Mouse (Mus musculus): Measurements from ENCODE around the gene Ppp1r1c. TPM values are rescaled to one million over a fixed set of nuclear protein-coding genes. Genes with fewer than 3 reads are reported as not detected.

The Ppp1r1c gene
- polyA plus RNA-seq, 1 experiment from 2014 or later: 8.0 TPM

GRCm38 (mm10) chr2:79715925-79716324 is 8.3 kb downstream of the Ppp1r1c start:
- no peak overlapping the region for H3K4me3 ChIP-seq (ENCODE audit: low read depth, low read length)
- no peak for ATAC-seq (ENCODE audit: low read depth)
- 56% methylated on average over 2 of the region's 2 CpGs for WGBS

DNA sequence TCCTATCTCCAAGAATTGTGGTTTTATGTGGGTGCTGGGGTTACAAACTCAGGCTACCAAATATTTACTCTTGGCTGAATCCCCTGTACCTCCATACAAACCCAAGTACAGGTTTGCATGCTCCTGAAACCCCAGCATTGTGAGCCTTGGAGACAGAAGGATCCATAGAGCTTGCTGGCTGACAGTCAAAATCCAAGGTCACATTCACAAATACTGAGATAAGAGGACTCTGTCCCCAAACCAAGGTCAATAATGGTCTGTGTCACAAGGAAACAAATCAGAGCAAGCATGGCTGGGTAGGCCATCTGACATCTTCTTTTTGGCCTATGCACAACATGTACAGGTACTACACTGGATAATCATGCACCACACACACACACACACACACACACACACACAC is 10.3 kb downstream of the Ppp1r1c start:
- Histone ChIP-seq H3K4me1 (ENCODE audit: control insufficient read depth, insufficient read depth, low read length) (no peaks in the 10 kb centered on the region), H3K36me3 (ENCODE audit: control insufficient read depth, insufficient read depth, low read length) (no peaks in the 10 kb centered on the region), H3K4me3 (ENCODE audit: low read depth, low read length) (no peak overlapping the region), H3K4me2 (ENCODE audit: low read depth, low read length) (no peak overlapping the region), H3K27ac (ENCODE audit: low read depth, low read length) (no peak overlapping the region), H3K27me3 (ENCODE audit: control insufficient read depth, insufficient read depth, low read length) (no peaks in the 10 kb centered on the region), H3K9me3 (ENCODE audit: control insufficient read depth, low read length) (no peaks in the 10 kb centered on the region), H3K9ac (replicated peaks; ENCODE audit: low read depth, low read length) (no peak overlapping the region)
- ATAC-seq (ENCODE audit: low read depth): no peak

More at GRCm38 (mm10) chr2:79715925-79716324, 8.3 kb downstream of the Ppp1r1c start:
- Histone ChIP-seq H3K9ac (replicated peaks; ENCODE audit: low read depth, low read length) (no peak overlapping the region), H3K4me2 (ENCODE audit: low read depth, low read length) (no peak overlapping the region), H3K27me3 (ENCODE audit: control insufficient read depth, insufficient read depth, low read length) (no peaks in the 10 kb centered on the region), H3K27ac (ENCODE audit: low read depth, low read length) (no peak overlapping the region), H3K9me3 (ENCODE audit: control insufficient read depth, low read length) (no peaks in the 10 kb centered on the region), H3K36me3 (ENCODE audit: control insufficient read depth, insufficient read depth, low read length) (no peaks in the 10 kb centered on the region), H3K4me1 (ENCODE audit: control insufficient read depth, insufficient read depth, low read length) (no peaks in the 10 kb centered on the region)

DNA sequence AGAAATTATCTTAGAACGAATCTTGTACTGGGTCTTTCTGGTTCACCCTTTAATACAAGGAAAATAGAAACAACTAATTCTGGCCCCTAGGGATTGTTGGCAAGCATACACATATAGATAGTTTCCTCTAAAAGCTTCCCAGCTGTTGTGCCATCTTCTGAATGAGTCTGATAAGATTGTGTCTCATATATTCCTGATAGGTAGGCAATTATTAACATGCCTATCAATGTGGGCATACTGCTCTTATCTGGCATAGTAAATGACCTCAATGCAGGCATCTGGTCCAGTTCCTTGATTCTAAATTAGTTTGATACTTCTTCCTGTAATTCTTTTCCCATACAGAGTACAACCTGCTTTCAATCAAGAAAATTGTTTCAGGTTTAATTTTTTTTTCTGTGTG is 14.8 kb downstream of the Ppp1r1c start:
- H3K9ac ChIP-seq (replicated peaks; ENCODE audit: low read depth, low read length): no peak overlapping the region
- ATAC-seq (ENCODE audit: low read depth): no peak
- H3K36me3 ChIP-seq (ENCODE audit: control insufficient read depth, insufficient read depth, low read length): no peaks in the 10 kb centered on the region
- no peaks in the 10 kb centered on the region for H3K9me3 ChIP-seq (ENCODE audit: control insufficient read depth, low read length)
- no peak overlapping the region for H3K4me3 ChIP-seq (ENCODE audit: low read depth, low read length)
- H3K27me3 ChIP-seq (ENCODE audit: control insufficient read depth, insufficient read depth, low read length): no peaks in the 10 kb centered on the region
- WGBS: 84% methylated on average over 1 of the region's 1 CpGs
- H3K4me1 ChIP-seq (ENCODE audit: control insufficient read depth, insufficient read depth, low read length): no peaks in the 10 kb centered on the region
- H3K27ac ChIP-seq (ENCODE audit: low read depth, low read length): no peak overlapping the region
- no peak overlapping the region for H3K4me2 ChIP-seq (ENCODE audit: low read depth, low read length)

DNA sequence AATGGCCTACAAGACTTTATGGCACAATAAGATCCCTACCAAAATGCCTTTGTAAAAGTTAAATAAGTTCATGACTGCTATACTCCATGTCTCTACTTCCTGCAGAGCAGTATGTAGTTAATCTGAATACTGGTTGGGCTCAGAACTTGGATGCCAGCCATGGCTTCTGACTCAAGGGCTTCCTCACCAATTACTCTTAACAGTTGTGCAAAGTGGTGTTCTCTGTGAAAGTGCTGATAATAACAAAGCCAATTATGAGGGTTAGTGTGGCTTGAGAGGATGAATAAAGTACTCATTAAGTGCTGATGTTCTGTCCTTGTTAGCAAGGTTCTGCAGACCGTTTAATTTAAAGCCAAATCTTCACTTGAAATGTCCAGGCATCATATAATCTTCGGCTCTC is 31.4 kb downstream of the Ppp1r1c start:
- 88% methylated on average over 2 of the region's 2 CpGs for WGBS

DNA sequence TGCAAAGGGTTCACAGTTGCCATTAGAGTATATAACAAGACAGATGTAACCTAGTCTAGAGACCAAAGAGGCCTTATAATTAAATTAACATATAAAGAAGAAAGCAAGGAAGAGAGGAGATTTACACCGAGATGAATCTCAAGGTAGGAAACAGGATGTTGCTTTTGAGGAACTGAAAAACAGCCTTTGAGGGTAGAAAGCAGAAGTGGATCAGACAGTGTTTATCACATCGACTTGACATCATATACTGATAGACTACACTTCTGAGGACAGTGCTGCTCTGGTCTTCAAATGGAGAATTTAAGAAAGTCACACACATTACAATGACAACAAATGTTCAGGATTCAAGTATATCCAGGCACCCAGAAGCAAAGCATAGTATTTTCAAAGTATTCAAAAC is 34.4 kb downstream of the Ppp1r1c start:
- WGBS: 90% methylated on average over 2 of the region's 2 CpGs
- H3K36me3 ChIP-seq (ENCODE audit: control insufficient read depth, insufficient read depth, low read length): no peaks in the 10 kb centered on the region
- no peaks in the 10 kb centered on the region for H3K4me1 ChIP-seq (ENCODE audit: control insufficient read depth, insufficient read depth, low read length)
- H3K4me2 ChIP-seq (ENCODE audit: low read depth, low read length): no peak overlapping the region
- no peaks in the 10 kb centered on the region for H3K9me3 ChIP-seq (ENCODE audit: control insufficient read depth, low read length)
- no peak overlapping the region for H3K9ac ChIP-seq (replicated peaks; ENCODE audit: low read depth, low read length)
- ATAC-seq (ENCODE audit: low read depth): no peak
- no peaks in the 10 kb centered on the region for H3K27me3 ChIP-seq (ENCODE audit: control insufficient read depth, insufficient read depth, low read length)
- H3K27ac ChIP-seq (ENCODE audit: low read depth, low read length): no peak overlapping the region
- H3K4me3 ChIP-seq (ENCODE audit: low read depth, low read length): no peak overlapping the region

More for the DNA sequence above, 31.4 kb downstream of the Ppp1r1c start:
- Histone ChIP-seq H3K27me3 (ENCODE audit: control insufficient read depth, insufficient read depth, low read length) (no peaks in the 10 kb centered on the region), H3K27ac (ENCODE audit: low read depth, low read length) (no peak overlapping the region), H3K9ac (replicated peaks; ENCODE audit: low read depth, low read length) (no peak overlapping the region), H3K4me1 (ENCODE audit: control insufficient read depth, insufficient read depth, low read length) (no peaks in the 10 kb centered on the region), H3K4me3 (ENCODE audit: low read depth, low read length) (no peak overlapping the region), H3K36me3 (ENCODE audit: control insufficient read depth, insufficient read depth, low read length) (no peaks in the 10 kb centered on the region), H3K4me2 (ENCODE audit: low read depth, low read length) (no peak overlapping the region), H3K9me3 (ENCODE audit: control insufficient read depth, low read length) (no peaks in the 10 kb centered on the region)
- ATAC-seq (ENCODE audit: low read depth): no peak

DNA sequence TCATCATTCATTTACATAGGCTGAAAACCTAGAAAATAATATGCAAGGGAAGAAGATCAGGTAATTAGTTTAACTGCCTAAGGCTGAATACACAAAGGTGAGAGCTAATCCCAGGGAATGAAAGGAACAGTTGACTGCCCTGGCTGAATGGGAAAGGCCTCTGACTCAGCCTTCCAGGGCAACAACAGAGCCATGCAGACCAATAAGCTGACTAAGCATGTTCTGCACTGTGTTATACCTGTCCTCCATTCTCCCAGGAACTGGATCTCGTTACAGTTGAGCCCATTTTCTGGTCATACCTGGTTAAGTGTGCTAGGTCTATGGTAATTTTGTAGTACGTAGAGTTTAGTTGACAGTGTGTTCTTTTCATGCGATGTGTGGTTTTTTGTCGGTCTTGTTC is 36.6 kb downstream of the Ppp1r1c start:
- H3K4me3 ChIP-seq (ENCODE audit: low read depth, low read length): no peak overlapping the region
- H3K4me2 ChIP-seq (ENCODE audit: low read depth, low read length): no peak overlapping the region
- H3K36me3 ChIP-seq (ENCODE audit: control insufficient read depth, insufficient read depth, low read length): no peaks in the 10 kb centered on the region
- H3K9ac ChIP-seq (replicated peaks; ENCODE audit: low read depth, low read length): no peak overlapping the region
- ATAC-seq (ENCODE audit: low read depth): no peak
- no peaks in the 10 kb centered on the region for H3K27me3 ChIP-seq (ENCODE audit: control insufficient read depth, insufficient read depth, low read length)
- WGBS: 92% methylated on average over 4 of the region's 4 CpGs
- no peaks in the 10 kb centered on the region for H3K4me1 ChIP-seq (ENCODE audit: control insufficient read depth, insufficient read depth, low read length)
- no peaks in the 10 kb centered on the region for H3K9me3 ChIP-seq (ENCODE audit: control insufficient read depth, low read length)
- H3K27ac ChIP-seq (ENCODE audit: low read depth, low read length): no peak overlapping the region

DNA sequence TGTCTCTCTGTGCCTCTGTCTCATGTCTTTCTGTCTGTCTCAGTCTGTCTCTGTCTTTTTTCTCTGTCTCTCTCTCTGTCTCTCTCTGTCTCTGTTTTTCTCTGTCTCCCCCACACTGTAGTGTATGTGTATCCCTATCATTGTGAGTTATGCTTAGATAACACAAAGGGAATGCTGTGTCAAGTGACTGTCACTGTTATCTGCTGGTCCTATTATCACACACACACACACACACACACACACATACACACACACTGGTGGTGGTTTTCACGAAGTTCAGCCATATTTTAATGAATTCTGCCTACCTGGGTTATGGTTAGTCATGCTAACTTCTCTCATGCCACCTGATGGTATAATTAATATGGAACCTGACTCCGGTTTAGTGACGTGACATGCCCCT is 44.1 kb downstream of the Ppp1r1c start:
- H3K9ac ChIP-seq (replicated peaks; ENCODE audit: low read depth, low read length): no peak overlapping the region
- WGBS: 79% methylated on average over 3 of the region's 3 CpGs
- no peak overlapping the region for H3K27ac ChIP-seq (ENCODE audit: low read depth, low read length)
- H3K27me3 ChIP-seq (ENCODE audit: control insufficient read depth, insufficient read depth, low read length): no peaks in the 10 kb centered on the region
- no peaks in the 10 kb centered on the region for H3K4me1 ChIP-seq (ENCODE audit: control insufficient read depth, insufficient read depth, low read length)
- no peaks in the 10 kb centered on the region for H3K9me3 ChIP-seq (ENCODE audit: control insufficient read depth, low read length)
- no peak overlapping the region for H3K4me2 ChIP-seq (ENCODE audit: low read depth, low read length)
- ATAC-seq (ENCODE audit: low read depth): no peak
- H3K4me3 ChIP-seq (ENCODE audit: low read depth, low read length): no peak overlapping the region
- H3K36me3 ChIP-seq (ENCODE audit: control insufficient read depth, insufficient read depth, low read length): no peaks in the 10 kb centered on the region

DNA sequence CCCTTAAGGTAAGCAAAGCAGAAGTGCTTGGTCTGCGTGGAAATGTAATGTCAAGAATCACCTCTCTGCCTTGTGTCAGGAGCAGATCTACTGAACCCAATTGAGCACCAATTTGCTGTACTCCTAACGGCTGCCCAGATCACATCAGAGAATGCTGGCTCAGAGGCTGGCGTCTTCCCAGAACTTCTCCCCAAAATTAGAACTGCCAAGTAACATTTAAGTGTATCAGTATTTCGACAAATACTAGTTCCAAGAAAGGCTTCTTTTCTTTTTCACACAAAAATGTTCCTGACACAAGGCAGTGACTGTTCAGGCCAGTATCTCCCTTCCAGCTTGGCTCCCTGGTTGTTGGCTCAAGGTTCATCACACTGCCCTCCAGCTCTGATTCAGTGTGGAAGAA is 52.4 kb downstream of the Ppp1r1c start:
- ATAC-seq (ENCODE audit: low read depth): no peak

DNA sequence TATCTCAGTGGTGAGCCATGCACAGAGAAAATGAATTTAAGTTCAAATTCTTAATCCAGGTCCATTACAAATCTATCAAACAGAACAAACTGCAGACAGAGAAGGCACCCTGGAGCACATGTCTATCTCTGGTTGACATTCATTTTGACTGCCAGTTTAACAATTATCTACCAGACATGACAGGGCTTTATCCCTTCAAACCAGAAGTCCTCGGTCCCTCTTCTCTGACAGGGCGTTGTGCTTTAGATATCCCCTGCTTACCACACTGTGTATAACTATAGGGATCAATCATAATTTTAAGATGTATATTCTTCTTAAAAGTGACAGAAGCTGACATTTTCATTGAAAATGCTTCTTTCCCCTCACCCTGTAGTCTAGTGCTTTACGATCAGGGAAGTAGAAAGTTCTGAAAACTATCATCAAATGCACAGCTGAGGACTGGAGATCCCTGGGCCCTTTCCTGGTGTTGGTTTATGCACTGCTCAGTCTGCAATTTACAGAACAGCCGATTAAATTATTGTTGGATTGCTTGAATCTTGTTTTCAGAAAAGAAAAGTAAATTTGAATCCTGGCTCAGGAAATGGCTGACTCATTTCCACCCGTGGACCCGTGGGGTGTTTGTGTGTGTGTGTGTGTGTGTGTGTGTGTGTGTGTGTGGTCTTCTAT is 55.3 kb downstream of the Ppp1r1c start:
- Histone ChIP-seq H3K9ac (replicated peaks; ENCODE audit: low read depth, low read length) (no peak overlapping the region), H3K4me2 (ENCODE audit: low read depth, low read length) (no peak overlapping the region), H3K36me3 (ENCODE audit: control insufficient read depth, insufficient read depth, low read length) (no peaks in the 10 kb centered on the region), H3K4me1 (ENCODE audit: control insufficient read depth, insufficient read depth, low read length) (no peaks in the 10 kb centered on the region), H3K9me3 (ENCODE audit: control insufficient read depth, low read length) (no peaks in the 10 kb centered on the region), H3K27ac (ENCODE audit: low read depth, low read length) (no peak overlapping the region), H3K27me3 (ENCODE audit: control insufficient read depth, insufficient read depth, low read length) (no peaks in the 10 kb centered on the region), H3K4me3 (ENCODE audit: low read depth, low read length) (no peak overlapping the region)
- no peak for ATAC-seq (ENCODE audit: low read depth)
- WGBS: 81% methylated on average over 6 of the region's 6 CpGs

More for the DNA sequence above, 52.4 kb downstream of the Ppp1r1c start:
- H3K27ac ChIP-seq (ENCODE audit: low read depth, low read length): no peak overlapping the region
- 88% methylated on average over 4 of the region's 4 CpGs for WGBS
- no peaks in the 10 kb centered on the region for H3K9me3 ChIP-seq (ENCODE audit: control insufficient read depth, low read length)
- no peaks in the 10 kb centered on the region for H3K27me3 ChIP-seq (ENCODE audit: control insufficient read depth, insufficient read depth, low read length)
- no peak overlapping the region for H3K4me2 ChIP-seq (ENCODE audit: low read depth, low read length)
- H3K36me3 ChIP-seq (ENCODE audit: control insufficient read depth, insufficient read depth, low read length): no peaks in the 10 kb centered on the region
- no peak overlapping the region for H3K9ac ChIP-seq (replicated peaks; ENCODE audit: low read depth, low read length)
- H3K4me3 ChIP-seq (ENCODE audit: low read depth, low read length): no peak overlapping the region
- H3K4me1 ChIP-seq (ENCODE audit: control insufficient read depth, insufficient read depth, low read length): no peaks in the 10 kb centered on the region
